Mouse (Mus musculus) cerebellum, adult 11-12 months (tissue): Measurements from ENCODE around the gene Ifi27.
"Not testable (repeated sequence)": the region's sequence is repeated elsewhere in the genome, so short reads cannot be mapped to it uniquely, and the experiment has no call there.

Experiments used
- DNase-seq: peaks from one replicate; pipeline ENCODE4 v3.0.0; 2022

Ifi27 gene

GRCm38 (mm10) chr12:103433986-103434731, at the start of gene Ifi27:
TSS of gene Ifi27 (plus strand) at chr12:103434211.
- DNase-seq: no peak

- DNase-seq: peak; percentile 97
Measured at GRCm38 (mm10) chr12:103388505-103389347, 45.3 kb upstream of the Ifi27 start, which contains the start of gene Otub2. TSS of gene Otub2 (plus strand) at chr12:103388682.

GRCm38 (mm10) chr12:103389348-103389727, 44.7 kb upstream of the Ifi27 start:
- no peak for DNase-seq

- DNase-seq: peak; percentile 53
Measured at GRCm38 (mm10) chr12:103389982-103390381, 44.0 kb upstream of the Ifi27 start.

GRCm38 (mm10) chr12:103391098-103391497, 42.9 kb upstream of the Ifi27 start:
- DNase-seq: no peak

GRCm38 (mm10) chr12:103393528-103393927, 40.5 kb upstream of the Ifi27 start:
- no peak for DNase-seq

GRCm38 (mm10) chr12:103395486-103396275, 38.3 kb upstream of the Ifi27 start:
- no peak for DNase-seq

GRCm38 (mm10) chr12:103396751-103397150, 37.3 kb upstream of the Ifi27 start:
- no peak for DNase-seq

- DNase-seq: no peak
Measured at GRCm38 (mm10) chr12:103404131-103404530, 29.9 kb upstream of the Ifi27 start.

- no peak for DNase-seq
Measured at GRCm38 (mm10) chr12:103407720-103408119, 26.3 kb upstream of the Ifi27 start, which contains the start of gene 9330161L09Rik. TSS of gene 9330161L09Rik (minus strand) at chr12:103407820.

GRCm38 (mm10) chr12:103408144-103408543, 25.9 kb upstream of the Ifi27 start:
- DNase-seq: peak; percentile 61

GRCm38 (mm10) chr12:103425016-103425728, 8.8 kb upstream of the Ifi27 start:
- peak; percentile 44 for DNase-seq

GRCm38 (mm10) chr12:103425729-103426470, 8.1 kb upstream of the Ifi27 start, which contains the start of gene Ddx24:
TSS of gene Ddx24 (minus strand) at chr12:103425830.
- DNase-seq: peak; percentile 99

GRCm38 (mm10) chr12:103426710-103427109, 7.3 kb upstream of the Ifi27 start:
- DNase-seq: peak; percentile 63

- no peak for DNase-seq
Measured at GRCm38 (mm10) chr12:103433430-103433829, 581 bp upstream of the Ifi27 start.

- DNase-seq: no peak
Measured at GRCm38 (mm10) chr12:103434861-103435260, 850 bp downstream of the Ifi27 start.

- no peak for DNase-seq
Measured at GRCm38 (mm10) chr12:103437601-103438000, 3.6 kb downstream of the Ifi27 start.

- DNase-seq: no peak
Measured at GRCm38 (mm10) chr12:103443524-103443923, 9.5 kb downstream of the Ifi27 start, which contains the start of gene Ifi27l2a. TSS of gene Ifi27l2a (minus strand) at chr12:103443680.

- DNase-seq: not testable (repeated sequence)
Measured at GRCm38 (mm10) chr12:103444261-103444660, 10.2 kb downstream of the Ifi27 start.

- DNase-seq: no peak
Measured at GRCm38 (mm10) chr12:103445060-103445459, 11.0 kb downstream of the Ifi27 start.

GRCm38 (mm10) chr12:103453361-103453760, 19.4 kb downstream of the Ifi27 start:
- no peak for DNase-seq
